Mouse (Mus musculus) cerebellum, adult 2 months (tissue): ENCODE data around the gene Gm20489.

Experiments
- CTCF ChIP-seq: fragments of 200-500 bp; IDR thresholded peaks from 2 replicates; pipeline ENCODE4 v1.5.1; 2011; ENCODE audit warnings: low read depth, mild to moderate bottlenecking, control low read depth, low read length, moderate library complexity, borderline replicate concordance; ENCODE audit not compliant: insufficient read depth
- POLR2A ChIP-seq: fragments of 200-500 bp; IDR thresholded peaks from 2 replicates; pipeline ENCODE4 v1.6.1; 2011; ENCODE audit warnings: low read length, control low read depth, borderline replicate concordance; ENCODE audit not compliant: insufficient read depth

- TF ChIP-seq POLR2A (no peak), CTCF (peak; percentile 75)
These were observed 16.7 kb upstream of the Gm20489 start for GRCm38 (mm10) chrX:101285534-101285933.
